Mouse (Mus musculus) forebrain, embryonic 16.5 days (tissue): ENCODE measurements at regions not wholly inside any gene's neighbourhood (a gene's known extent, or its start where the extent isn't known, plus 50 kb on each side); places are given as distances from the start of the nearest gene placed in this dataset.

Source experiments
- ATAC-seq: fragments of 200-750 bp; cut with Nextera tagmentation; 2 replicates; pipeline ENCODE4 v1.8.0; 2017; ENCODE audit warnings: mild to moderate bottlenecking, moderate library complexity
- H3K27ac ChIP-seq: fragments of 300-500 bp; sonication (generic); 2 replicates; pipeline ENCODE4 v1.5.1; 2014; ENCODE audit warnings: low read length, control low read depth
- H3K27me3 ChIP-seq: fragments of 300-500 bp; sonication (generic); replicated peaks from 2 replicates; pipeline ENCODE4 v1.6.1; 2014; ENCODE audit warnings: low read length; ENCODE audit not compliant: control insufficient read depth, insufficient read depth
- H3K36me3 ChIP-seq: fragments of 300-500 bp; sonication (generic); 2 replicates; pipeline ENCODE4 v1.6.1; 2014; ENCODE audit not compliant: control insufficient read depth, insufficient read depth
- H3K4me1 ChIP-seq: fragments of 300-500 bp; sonication (generic); replicated peaks from 2 replicates; pipeline ENCODE4 v1.6.1; 2014; ENCODE audit warnings: low read length; ENCODE audit not compliant: control insufficient read depth, insufficient read depth
- H3K4me2 ChIP-seq: fragments of 300-500 bp; sonication (generic); 2 replicates; pipeline ENCODE4 v1.6.1; 2014; ENCODE audit warnings: mild to moderate bottlenecking, low read length, control low read depth
- H3K4me3 ChIP-seq: fragments of 300-500 bp; sonication (generic); replicated peaks from 2 replicates; pipeline ENCODE4 v1.5.1; 2014; ENCODE audit warnings: mild to moderate bottlenecking, low read length, control low read depth
- H3K9ac ChIP-seq: fragments of 300-500 bp; sonication (generic); replicated peaks from 2 replicates; pipeline ENCODE4 v1.6.1; 2014; ENCODE audit warnings: low read depth, low read length, control low read depth
- H3K9me3 ChIP-seq: fragments of 300-500 bp; sonication (generic); 2 replicates; pipeline ENCODE4 v1.6.1; 2016; ENCODE audit warnings: low read length; ENCODE audit not compliant: control insufficient read depth
- WGBS: fragments of 180-500 bp; shearing (Covaris S2); extraction: QIAGEN DNeasy Blood & Tissue Kit; methylation state at CpG from one replicate; pipeline ENCODE4 v1.1.7; 2014; 5-methylcytosine and 5-hydroxymethylcytosine counted together

DNA sequence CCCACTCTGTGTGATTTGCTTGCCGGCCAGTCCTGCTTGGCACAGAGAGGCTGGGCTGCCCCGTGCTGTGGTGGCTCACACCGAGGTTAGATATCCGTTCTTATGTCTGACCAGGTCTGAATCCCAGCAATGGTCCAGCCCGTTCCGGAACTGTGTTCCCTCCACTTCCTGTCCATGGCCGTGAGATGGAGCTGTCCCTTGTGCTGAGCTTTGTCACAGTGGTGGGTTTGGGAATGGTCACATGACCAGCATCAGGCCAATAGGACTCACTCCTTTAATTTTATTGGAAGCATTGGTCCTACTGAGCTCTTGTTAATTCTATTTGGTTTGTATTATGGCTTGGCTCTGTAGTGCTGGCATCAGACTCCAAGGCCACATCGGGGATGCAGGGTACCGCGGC, 132.9 kb upstream of the Zfp64 start:
- Histone ChIP-seq H3K4me2 (no peak overlapping the region), H3K9me3 (peaks cover 8% of the 10 kb centered on the region; the same call in 1 of the 2 replicates), H3K27me3 (no peaks in the 10 kb centered on the region), H3K27ac (no peak overlapping the region), H3K9ac (no peak overlapping the region), H3K36me3 (no peaks in the 10 kb centered on the region), H3K4me1 (no peaks in the 10 kb centered on the region), H3K4me3 (no peak overlapping the region)
- no peak for ATAC-seq
- 90% methylated on average over 10 of the region's 10 CpGs for WGBS

DNA sequence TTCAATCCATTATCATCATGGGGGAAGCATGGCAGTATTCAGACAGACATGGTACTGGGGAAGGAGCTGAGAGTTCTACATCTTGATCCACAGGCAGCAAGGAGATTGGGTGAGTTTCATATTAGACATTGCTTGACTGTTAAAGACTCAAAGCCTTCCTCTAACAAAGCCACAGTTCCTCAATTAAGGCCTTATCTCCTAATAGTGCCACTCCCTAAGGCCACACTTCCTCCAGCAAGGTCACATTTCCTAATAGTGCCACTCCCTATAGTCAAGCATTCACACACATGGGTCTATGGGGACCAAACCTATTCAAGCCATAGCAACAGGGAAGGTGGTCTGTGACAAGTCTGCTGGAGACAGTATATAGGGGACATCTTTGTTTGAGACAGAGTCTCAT, 115.9 kb upstream of the Zfp64 start:
- Histone ChIP-seq H3K27ac (no peak overlapping the region), H3K27me3 (no peaks in the 10 kb centered on the region), H3K9me3 (peaks cover 11% of the 10 kb centered on the region; the same call in 1 of the 2 replicates), H3K4me3 (no peak overlapping the region), H3K4me2 (no peak overlapping the region), H3K36me3 (no peaks in the 10 kb centered on the region), H3K9ac (no peak overlapping the region), H3K4me1 (no peaks in the 10 kb centered on the region)
- ATAC-seq: no peak

DNA sequence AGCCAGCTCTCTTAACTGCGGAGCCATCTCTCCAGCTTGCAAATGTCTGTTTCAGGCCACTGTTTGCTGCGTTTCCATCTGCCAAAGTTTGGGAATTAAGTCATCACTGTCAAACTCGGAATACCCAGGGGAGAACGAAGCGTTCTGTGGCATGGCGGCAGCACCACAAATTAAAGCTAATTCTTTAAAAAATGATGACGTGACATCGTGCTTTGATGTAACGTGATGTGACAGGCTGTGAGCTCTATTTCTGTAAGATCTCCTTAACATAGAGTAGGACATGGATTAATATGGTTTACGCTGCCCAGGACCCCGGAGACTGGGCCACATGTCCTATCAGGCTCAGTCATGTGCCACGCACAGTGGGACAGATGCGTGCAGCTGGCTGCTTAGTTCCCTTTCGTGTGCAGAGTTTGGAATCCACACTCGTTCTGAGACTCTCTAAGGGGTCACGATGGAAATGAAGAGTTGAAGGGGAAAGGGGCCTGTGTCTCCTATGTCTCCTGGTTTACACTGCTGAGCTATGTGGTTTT, 109.8 kb upstream of the Zfp64 start:
- no peak for ATAC-seq
- H3K4me3 ChIP-seq: no peak overlapping the region
- WGBS: 89% methylated on average over 16 of the region's 16 CpGs

DNA sequence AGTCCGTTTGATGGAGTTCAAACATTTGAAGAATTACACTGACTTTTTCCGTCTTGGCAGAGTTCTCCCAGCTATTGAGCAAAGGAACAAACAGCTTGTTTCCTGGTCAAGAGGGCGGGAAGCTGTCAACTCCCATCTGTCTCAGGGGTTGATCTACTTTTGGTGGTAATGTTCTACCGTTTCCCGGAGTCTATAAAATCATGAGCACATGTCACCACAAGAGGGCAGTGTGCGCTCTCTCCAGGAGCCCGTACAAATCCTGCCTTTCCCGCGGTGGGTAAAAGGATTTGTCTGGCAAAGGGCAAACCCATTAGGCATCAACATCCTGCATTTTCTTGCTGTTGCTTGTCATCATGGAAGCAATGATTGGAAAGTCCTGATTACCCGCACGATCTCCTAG, 106.1 kb upstream of the Zfp64 start:
- H3K4me3 ChIP-seq: no peak overlapping the region
- H3K27me3 ChIP-seq: no peaks in the 10 kb centered on the region
- WGBS: 8% methylated on average over 11 of the region's 11 CpGs
- H3K36me3 ChIP-seq: no peaks in the 10 kb centered on the region
- H3K27ac ChIP-seq: no peak overlapping the region
- H3K4me2 ChIP-seq: no peak overlapping the region; the same call in 1 of the 2 replicates
- peaks cover 3% of the 10 kb centered on the region; the same call in 1 of the 2 replicates for H3K9me3 ChIP-seq
- ATAC-seq: peak; percentile 64
- no peak overlapping the region for H3K9ac ChIP-seq
- peaks cover 5% of the 10 kb centered on the region; the same call in 1 of the 2 replicates for H3K4me1 ChIP-seq

More for the DNA sequence above, 109.8 kb upstream of the Zfp64 start:
- Histone ChIP-seq H3K4me2 (no peak overlapping the region), H3K9me3 (peaks cover 2% of the 10 kb centered on the region; the same call in 1 of the 2 replicates), H3K4me1 (peaks cover 5% of the 10 kb centered on the region; the same call in 1 of the 2 replicates), H3K36me3 (no peaks in the 10 kb centered on the region), H3K27ac (no peak overlapping the region), H3K9ac (no peak overlapping the region), H3K27me3 (no peaks in the 10 kb centered on the region)

DNA sequence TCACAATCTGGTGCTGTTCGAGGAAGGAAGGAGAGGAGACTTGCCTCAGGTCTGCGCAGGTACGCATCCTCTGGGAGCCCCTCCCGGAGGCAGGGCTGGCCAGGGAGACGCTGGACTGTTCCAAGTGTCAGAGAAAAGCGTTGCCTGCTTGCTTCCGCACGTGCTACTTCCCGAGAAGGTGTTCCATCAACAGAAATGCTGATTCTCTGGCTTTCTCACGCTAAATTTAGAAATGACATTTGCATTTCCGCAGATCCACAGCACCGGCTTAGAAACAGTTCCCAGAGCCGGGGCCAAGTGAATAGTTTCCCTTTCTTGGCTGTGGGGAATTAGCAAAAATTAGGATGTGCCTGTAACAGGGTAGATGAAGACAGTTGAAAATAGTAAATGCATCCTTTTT, 105.1 kb upstream of the Zfp64 start:
- 54% methylated on average over 13 of the region's 13 CpGs for WGBS
- H3K36me3 ChIP-seq: no peaks in the 10 kb centered on the region
- no peak for ATAC-seq
- H3K27me3 ChIP-seq: no peaks in the 10 kb centered on the region
- H3K4me1 ChIP-seq: peaks cover 5% of the 10 kb centered on the region; the same call in 1 of the 2 replicates
- H3K4me3 ChIP-seq: no peak overlapping the region
- H3K4me2 ChIP-seq: no peak overlapping the region
- H3K27ac ChIP-seq: no peak overlapping the region
- H3K9me3 ChIP-seq: peaks cover 3% of the 10 kb centered on the region; the same call in 1 of the 2 replicates
- H3K9ac ChIP-seq: no peak overlapping the region

DNA sequence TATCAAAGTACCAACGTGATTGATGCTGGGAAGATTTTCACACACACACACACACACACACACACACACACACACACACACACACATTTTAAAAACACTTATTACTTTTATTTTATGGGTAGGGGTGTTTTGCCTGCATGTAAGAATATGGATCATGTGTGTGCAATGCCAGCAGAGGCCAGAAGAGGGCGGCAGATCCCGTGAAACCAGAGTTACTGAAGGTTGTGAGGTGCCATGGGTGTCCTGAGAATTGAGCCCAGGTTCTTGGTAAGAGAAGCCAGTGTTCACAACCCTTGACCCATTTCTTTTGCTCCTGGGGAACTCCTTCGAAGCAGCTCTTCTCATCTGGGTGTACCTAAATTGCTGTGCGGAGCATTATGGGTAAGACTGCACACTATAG, 102.4 kb upstream of the Zfp64 start:
- Histone ChIP-seq H3K4me1 (peaks cover 5% of the 10 kb centered on the region; the same call in 1 of the 2 replicates), H3K9ac (no peak overlapping the region), H3K27me3 (no peaks in the 10 kb centered on the region), H3K27ac (no peak overlapping the region), H3K36me3 (no peaks in the 10 kb centered on the region), H3K9me3 (peaks cover 3% of the 10 kb centered on the region; the same call in 1 of the 2 replicates), H3K4me2 (no peak overlapping the region), H3K4me3 (no peak overlapping the region)
- ATAC-seq: no peak
- WGBS: 71% methylated on average over 5 of the region's 5 CpGs

DNA sequence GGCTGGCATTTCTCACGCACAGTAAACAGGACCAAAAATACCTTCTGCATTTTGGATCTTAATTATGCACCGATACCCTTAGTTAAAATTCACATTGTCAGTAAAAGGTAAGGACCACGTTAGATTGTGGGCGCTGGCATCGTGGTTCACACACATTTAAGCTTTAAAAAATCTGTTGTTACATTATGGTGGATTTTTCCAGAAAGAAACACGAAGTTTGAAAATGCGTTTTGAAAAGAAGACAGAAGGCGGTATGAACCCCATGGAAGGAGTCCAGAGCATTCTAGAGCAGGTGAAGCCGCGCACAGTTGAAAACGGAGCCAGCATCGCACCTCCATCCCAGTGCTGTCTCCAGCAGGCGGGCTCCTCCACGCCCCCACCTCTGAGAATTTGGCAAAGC, 94.6 kb upstream of the Zfp64 start:
- H3K4me3 ChIP-seq: no peak overlapping the region
- 84% methylated on average over 14 of the region's 14 CpGs for WGBS
- H3K4me2 ChIP-seq: no peak overlapping the region
- no peaks in the 10 kb centered on the region for H3K27me3 ChIP-seq
- H3K36me3 ChIP-seq: no peaks in the 10 kb centered on the region
- no peaks in the 10 kb centered on the region for H3K9me3 ChIP-seq
- no peaks in the 10 kb centered on the region for H3K4me1 ChIP-seq
- no peak for ATAC-seq
- H3K9ac ChIP-seq: no peak overlapping the region
- no peak overlapping the region for H3K27ac ChIP-seq

DNA sequence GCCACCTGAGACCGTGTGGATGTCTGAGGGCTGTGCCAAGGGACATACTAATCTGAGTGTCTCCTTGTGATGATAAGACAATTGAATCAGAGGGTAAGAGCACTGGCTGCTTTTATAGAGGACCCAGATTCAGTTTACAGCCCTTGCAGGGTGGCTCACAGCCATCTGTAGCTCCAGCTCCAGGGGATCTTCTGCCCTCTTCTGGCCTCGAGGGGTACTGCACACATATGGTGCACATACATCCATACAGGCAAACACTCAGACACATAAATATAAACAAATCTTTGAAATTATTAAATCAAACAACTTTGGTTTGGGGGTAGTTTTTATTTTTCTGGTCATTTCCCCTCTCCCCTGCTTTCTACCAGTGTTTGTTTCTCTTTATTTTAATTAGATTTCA, 86.4 kb upstream of the Zfp64 start:
- Histone ChIP-seq H3K4me3 (no peak overlapping the region), H3K27me3 (no peaks in the 10 kb centered on the region), H3K4me1 (peaks cover 8% of the 10 kb centered on the region), H3K9me3 (0 out of 2 replicates have a peak, but pooled peaks cover 3% of the 10 kb centered on the region), H3K36me3 (no peaks in the 10 kb centered on the region), H3K9ac (no peak overlapping the region), H3K4me2 (no peak overlapping the region), H3K27ac (no peak overlapping the region)
- WGBS: 82% methylated on average over 2 of the region's 2 CpGs
- no peak for ATAC-seq

DNA sequence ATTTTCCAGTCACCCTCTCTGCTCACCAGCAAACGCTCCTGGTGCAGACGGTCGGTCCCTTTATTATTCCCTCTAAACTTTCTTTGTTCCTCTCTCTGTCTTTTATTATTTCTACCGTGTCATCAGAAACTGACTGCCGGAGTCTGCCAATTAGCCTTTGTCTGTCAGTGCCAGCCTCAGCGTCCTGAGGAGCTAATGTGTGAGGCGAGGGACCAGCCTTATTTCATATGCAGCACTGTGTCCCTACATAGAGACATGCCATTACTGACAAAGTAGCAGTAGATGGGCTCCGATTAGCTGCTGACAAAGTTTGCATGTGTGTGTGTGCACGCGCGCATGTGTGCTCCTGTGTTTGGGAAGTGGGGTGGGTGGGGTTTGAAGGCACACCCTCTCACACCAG, 82.6 kb upstream of the Zfp64 start:
- ATAC-seq: peak; percentile 59; the same call in 1 of the 2 replicates
- no peak overlapping the region for H3K27ac ChIP-seq
- H3K27me3 ChIP-seq: no peaks in the 10 kb centered on the region
- no peak overlapping the region for H3K4me3 ChIP-seq
- no peak overlapping the region for H3K4me2 ChIP-seq
- WGBS: 16% methylated on average over 11 of the region's 11 CpGs
- no peak overlapping the region for H3K9ac ChIP-seq
- no peaks in the 10 kb centered on the region for H3K36me3 ChIP-seq
- H3K4me1 ChIP-seq: peaks cover 8% of the 10 kb centered on the region
- H3K9me3 ChIP-seq: 0 out of 2 replicates have a peak, but pooled peaks cover 3% of the 10 kb centered on the region

DNA sequence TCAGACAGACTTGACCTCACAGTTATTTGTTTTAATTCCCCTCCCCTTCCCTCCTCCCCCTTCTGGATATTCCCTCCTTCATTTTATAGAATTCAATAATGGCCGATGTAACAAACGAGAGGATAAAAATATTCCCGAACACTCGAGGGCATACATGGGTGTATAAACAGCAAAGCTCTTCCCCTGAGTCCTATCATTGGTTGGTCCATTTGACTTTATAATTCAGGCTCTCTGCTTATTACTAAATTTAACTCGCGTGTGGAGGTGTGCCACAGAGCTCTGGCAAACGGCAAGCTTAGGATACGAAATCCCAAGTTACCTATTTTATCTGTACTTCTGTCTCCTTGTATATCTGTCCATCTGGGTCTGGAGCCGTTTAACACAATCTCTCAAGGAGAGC, 82.1 kb upstream of the Zfp64 start:
- WGBS: 52% methylated on average over 9 of the region's 9 CpGs
- Histone ChIP-seq H3K27ac (no peak overlapping the region), H3K36me3 (no peaks in the 10 kb centered on the region), H3K27me3 (no peaks in the 10 kb centered on the region), H3K4me2 (no peak overlapping the region), H3K4me3 (no peak overlapping the region), H3K9me3 (0 out of 2 replicates have a peak, but pooled peaks cover 3% of the 10 kb centered on the region), H3K4me1 (peaks cover 8% of the 10 kb centered on the region), H3K9ac (no peak overlapping the region)
- ATAC-seq: no peak
